Mouse (Mus musculus) CD8-positive naive resting alpha-beta T cell, adult 57 days (primary cell): Measurements from ENCODE around the gene Olfr1100. TPM values are rescaled to one million over a fixed set of nuclear protein-coding genes. Genes with fewer than 3 reads are reported as not detected.

Experiments
- total RNA-seq: library from RNA; stranded (reverse); gene quantifications from one replicate; pipeline ENCODE4 v1.2.4, GENCODE M21; 2023

Gene Olfr1100
- total RNA-seq = not detected

DNA sequence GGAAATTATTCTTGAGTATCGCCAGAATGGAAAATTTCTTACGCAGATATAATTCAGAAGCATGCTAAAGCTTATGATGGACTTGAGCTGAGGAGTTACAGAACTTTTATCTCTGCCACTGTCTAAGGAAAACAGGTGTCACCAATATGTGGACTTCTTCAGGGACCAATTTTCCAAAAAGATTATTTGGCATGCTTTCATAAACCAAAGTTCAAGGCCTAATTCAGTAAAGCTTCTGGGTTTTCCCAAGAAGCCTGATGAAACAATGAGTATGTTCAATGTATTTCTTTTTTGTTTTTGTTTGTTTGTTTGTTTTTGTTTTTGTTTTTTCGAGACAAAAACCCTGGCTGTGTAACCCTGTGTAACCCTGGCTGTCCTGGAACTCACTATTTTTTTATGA is at the start of gene Olfr1100:
Gene Olfr1100 (minus strand): TSS at position 101 of the 400 bp plus-strand sequence.

DNA sequence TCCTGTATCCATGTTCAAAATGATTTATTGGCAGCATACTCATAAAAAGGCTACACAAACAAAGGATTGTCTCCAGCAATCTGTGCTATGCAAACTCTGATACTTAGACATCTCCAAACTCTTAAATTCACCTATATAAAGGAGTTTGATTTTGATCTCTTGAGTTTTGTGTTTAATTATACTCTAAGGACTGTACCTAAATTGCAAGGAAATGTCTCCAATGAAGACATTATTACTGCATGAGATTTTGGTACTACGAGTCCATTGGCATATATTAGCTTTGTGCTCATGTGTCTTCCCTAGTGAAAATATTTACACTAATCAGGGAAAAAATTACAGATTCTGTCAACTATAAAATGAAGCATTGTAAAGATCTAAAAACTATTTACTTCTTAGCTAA is 47.2 kb upstream of the Olfr1100 start, which contains the start of gene Olfr1104:
Gene Olfr1104 (minus strand): TSS at position 101 of the 400 bp plus-strand sequence.

DNA sequence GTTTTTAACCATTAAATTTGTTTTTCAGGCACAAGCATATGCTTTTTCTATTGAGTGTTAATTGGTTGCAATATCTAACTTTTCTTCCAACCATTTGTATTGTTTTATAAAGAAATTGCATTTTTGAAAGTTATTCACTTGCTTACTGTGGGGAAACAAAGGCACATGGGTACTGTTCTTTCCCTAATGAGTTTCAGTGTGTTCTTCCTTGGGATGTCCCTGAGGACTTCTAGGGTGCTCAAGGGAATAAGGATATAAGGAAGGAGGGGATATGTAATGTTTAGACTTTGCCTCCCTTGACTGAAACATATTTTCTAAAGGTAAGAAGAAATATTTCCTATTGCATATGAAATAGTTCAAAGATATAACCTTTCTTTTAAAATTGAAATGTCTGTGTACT is 18.3 kb upstream of the Olfr1100 start, which contains the start of gene Olfr1102:
Gene Olfr1102 (plus strand): TSS at position 301 of the 400 bp plus-strand sequence.

DNA sequence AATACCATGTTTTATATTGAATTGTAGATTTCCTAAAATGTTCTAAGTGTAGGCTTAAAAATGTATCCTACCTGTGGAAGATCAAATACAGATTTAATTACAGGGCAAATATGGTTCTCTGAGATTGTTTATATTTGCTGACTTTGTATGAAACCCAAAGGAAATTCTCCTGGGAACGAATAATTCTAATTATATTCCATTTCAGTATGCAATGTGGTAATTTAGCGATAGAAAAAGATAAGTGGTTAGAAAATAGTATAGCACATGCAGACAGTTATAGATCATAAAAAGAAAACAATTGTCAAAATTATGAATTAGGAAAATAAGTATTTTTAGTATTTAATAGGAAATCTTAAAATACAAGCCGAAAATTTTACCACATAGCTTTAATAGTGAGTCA is 11.4 kb upstream of the Olfr1100 start, which contains the start of gene Olfr1101:
Gene Olfr1101 (minus strand): TSS at position 101 of the 400 bp plus-strand sequence.

DNA sequence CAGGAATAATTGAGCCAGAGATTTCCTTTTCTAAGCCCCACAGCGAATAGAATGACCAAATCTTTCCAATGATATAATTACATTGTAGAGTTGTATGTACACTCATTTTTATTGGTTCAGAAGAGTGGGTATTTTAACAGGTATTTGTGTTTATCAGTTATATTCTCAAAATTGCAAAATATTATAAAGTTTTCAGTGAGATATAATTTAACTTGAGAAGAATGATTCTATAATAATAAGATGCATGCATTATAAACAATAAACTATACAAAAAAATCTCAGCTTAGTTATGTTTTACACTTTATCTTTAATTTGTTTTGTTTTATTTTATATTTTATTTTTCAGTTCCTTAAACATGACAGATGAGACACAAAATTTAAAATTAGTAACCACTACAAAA is 19.2 kb downstream of the Olfr1100 start, which contains the start of gene Olfr1099:
Gene Olfr1099 (minus strand): TSS at position 101 of the 400 bp plus-strand sequence.

Other genes starting within 250 kb of the Olfr1100 start
- not detected for gene Olfr1089, start 246.3 kb downstream of the Olfr1100 start, total RNA-seq
- not detected for gene Olfr1090, start 221.0 kb downstream of the Olfr1100 start, total RNA-seq
- gene Olfr1093, start 197.5 kb downstream of the Olfr1100 start, total RNA-seq = not detected
- gene Olfr141, start 169.9 kb downstream of the Olfr1100 start, total RNA-seq = not detected
- gene Olfr1094, start 155.3 kb downstream of the Olfr1100 start, total RNA-seq = not detected
- gene Olfr1095, start 128.3 kb downstream of the Olfr1100 start, total RNA-seq = not detected
- gene Gm13723, start 105.2 kb downstream of the Olfr1100 start, total RNA-seq = not detected
- not detected for gene Olfr1097, start 87.7 kb downstream of the Olfr1100 start, total RNA-seq
- gene Olfr1098, start 55.4 kb downstream of the Olfr1100 start, total RNA-seq = not detected
- gene Olfr1099, start 19.3 kb downstream of the Olfr1100 start, total RNA-seq = not detected
- gene Olfr1101, start 11.3 kb upstream of the Olfr1100 start, total RNA-seq = not detected
- gene Olfr1102, start 18.4 kb upstream of the Olfr1100 start, total RNA-seq = not detected
- not detected for gene Olfr1104, start 47.1 kb upstream of the Olfr1100 start, total RNA-seq
- not detected for gene Olfr1105, start 56.6 kb upstream of the Olfr1100 start, total RNA-seq
- not detected for gene Olfr1106, start 72.3 kb upstream of the Olfr1100 start, total RNA-seq
- gene Olfr1107, start 95.9 kb upstream of the Olfr1100 start, total RNA-seq = not detected
- not detected for gene Olfr1109, start 116.1 kb upstream of the Olfr1100 start, total RNA-seq
- gene Olfr259, start 134.6 kb upstream of the Olfr1100 start, total RNA-seq = not detected
- gene Olfr1110, start 160.3 kb upstream of the Olfr1100 start, total RNA-seq = not detected
- not detected for gene Olfr1111, start 172.7 kb upstream of the Olfr1100 start, total RNA-seq
- not detected for gene Olfr1112, start 207.8 kb upstream of the Olfr1100 start, total RNA-seq
- not detected for gene Olfr1113, start 229.0 kb upstream of the Olfr1100 start, total RNA-seq